Mouse (Mus musculus) frontal cortex, postnatal 10 days (tissue): Measurements from ENCODE around the gene Olfr1288.

Experiments
- DNase-seq, 2 experiments: peaks; one replicate each; pipeline ENCODE4 v3.0.0; 2022; ENCODE audit warnings: low spot score in 2 of 2, mixed read lengths in 1 of 2

Olfr1288 gene

DNA sequence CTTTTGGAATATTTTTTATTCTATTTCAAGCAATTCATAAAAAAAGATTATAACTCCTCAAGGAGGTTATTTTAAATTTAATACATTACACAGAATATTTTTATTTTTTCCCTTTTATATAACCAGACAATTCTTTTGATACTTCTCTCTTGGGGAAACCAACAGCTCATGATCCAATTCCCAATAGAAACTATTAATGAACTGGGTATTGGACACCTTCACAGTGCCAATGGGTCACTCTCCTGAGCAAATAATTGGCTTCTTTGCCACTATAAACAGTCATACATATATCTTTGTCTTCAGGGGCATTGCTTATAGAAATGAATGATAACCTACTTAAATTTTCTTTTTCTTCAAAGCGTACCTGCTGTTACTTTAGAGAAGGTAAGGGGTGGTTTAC, at the start of gene Olfr1288:
Olfr1288 (plus strand) TSS at position 301 of the 400 bp plus-strand sequence.
- DNase-seq, result no peak

DNA sequence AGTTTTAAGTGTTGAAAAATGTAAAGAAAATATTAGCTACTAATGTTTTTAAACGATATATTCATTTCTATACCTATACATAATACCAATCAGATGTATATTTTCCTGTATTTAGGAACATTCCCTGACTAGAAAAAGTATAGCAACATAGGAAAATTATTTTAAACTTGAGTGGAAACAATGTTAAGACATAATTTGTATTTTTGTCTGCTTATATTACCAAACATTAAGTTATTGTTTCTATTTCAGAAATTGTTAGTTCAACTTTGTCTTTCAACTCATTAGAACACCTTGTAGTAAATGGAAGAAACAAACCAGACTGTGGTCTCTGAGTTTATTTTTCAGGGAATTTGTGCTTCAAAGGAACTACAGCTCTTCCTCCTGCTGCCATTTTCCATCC, 25.1 kb upstream of the Olfr1288 start, which contains the start of gene Olfr1287:
Olfr1287 (plus strand) TSS at position 301 of the 400 bp plus-strand sequence.
- DNase-seq, result no peak

DNA sequence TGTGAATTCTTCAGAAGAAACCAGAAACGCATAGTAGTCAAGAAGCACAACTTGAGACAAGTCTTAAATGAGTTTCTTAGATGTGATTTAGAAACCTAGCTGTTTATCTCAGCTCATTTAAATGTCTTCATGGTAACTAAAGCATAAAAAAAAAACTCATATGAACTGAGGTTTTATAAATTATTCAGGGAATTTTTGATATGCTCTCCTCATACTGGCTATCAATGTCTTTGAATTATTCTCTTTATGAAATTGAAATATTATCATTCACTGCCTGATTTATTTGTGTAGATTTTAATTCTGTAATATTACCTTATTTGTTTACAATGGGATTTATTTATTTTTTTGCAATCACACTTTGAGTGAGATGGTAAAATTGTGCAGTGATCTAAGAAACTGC, 6.6 kb downstream of the Olfr1288 start, which contains the start of gene Olfr1289:
Olfr1289 (plus strand) TSS at position 301 of the 400 bp plus-strand sequence.
- DNase-seq, result no peak

DNA sequence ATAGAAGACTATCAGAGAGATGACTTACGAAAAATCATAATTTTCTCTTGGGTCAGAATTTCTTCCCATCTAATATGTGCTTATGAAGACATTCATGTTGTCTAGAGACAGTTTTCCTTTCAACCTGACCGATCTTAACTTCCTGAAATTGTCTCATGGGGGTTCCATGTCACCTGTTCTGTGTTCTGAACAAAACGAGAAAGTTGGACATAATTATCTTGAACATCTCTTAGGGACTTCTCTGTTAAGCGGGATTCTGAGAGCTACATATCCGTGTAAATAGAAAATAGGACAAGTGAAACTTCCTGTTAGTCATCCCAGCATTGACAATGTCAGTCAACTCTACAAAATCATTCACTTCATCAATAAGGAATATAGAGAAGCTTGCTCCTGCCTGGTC, 19.8 kb downstream of the Olfr1288 start, which contains the start of gene Olfr1290:
Olfr1290 (minus strand) TSS at position 101 of the 400 bp plus-strand sequence.
- DNase-seq, result no peak

DNA sequence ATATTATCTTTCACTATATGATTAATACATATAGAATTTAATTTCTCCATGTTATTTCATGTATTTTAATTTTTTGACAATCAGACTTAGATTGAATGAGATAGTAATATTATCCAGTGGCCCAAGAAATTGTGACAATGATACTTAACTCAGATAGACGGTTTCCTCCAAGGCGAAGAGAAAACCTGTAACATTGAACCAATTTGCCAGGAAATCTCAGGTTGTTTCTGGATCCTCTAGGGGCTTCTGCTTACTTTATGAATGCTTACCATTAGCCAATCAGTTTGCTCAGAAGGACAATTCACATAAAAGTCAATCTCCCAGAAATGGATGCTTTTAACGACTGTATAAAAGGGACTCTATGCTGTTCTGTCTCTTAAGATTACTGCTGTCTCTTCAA, 23.0 kb downstream of the Olfr1288 start, which contains the start of gene Olfr1291-ps1:
Olfr1291-ps1 (plus strand) TSS at position 301 of the 400 bp plus-strand sequence.
- DNase-seq, result no peak

DNA sequence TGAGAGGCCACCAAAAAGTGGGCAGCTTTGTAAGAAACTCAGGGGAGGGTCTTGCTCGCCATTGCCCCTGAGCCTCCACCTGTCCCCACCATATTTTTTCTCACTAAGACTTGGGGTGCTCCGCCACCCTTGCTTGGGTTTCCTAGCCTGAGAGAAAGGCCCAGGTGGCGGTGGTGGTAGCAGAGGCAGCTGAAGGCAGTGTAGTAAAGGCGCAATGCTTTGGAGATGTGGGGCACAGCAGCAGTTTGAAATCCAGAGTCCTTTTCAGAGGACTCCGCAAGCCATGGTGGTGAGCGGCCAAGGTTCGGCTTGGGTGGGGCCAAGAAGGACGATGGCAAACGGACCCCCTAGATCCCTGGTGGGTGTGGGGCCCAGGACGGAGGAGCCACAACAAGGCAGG, 43.5 kb downstream of the Olfr1288 start:
- DNase-seq, result no peak

DNA sequence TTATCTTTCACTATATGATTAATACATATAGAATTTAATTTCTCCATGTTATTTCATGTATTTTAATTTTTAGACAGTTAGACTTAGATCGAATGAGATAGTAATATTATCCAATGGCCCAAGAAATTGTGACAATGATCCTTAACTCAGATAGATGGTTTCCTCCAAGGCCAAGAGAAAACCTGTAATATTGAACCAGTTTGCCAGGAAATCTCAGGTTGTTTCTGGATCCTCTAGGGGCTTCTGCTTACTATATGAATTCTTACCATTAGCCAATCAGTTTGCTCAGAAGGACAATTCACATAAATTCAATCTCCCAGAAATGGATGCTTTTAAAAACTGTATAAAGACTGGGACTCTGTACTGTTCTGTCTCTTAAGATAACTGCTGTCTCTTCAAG, 51.0 kb downstream of the Olfr1288 start, which contains the start of gene Olfr1293-ps:
Olfr1293-ps (plus strand) TSS at position 301 of the 400 bp plus-strand sequence.
- DNase-seq, result no peak
